Mouse (Mus musculus): Measurements from ENCODE around the gene Adam12.

DNA sequence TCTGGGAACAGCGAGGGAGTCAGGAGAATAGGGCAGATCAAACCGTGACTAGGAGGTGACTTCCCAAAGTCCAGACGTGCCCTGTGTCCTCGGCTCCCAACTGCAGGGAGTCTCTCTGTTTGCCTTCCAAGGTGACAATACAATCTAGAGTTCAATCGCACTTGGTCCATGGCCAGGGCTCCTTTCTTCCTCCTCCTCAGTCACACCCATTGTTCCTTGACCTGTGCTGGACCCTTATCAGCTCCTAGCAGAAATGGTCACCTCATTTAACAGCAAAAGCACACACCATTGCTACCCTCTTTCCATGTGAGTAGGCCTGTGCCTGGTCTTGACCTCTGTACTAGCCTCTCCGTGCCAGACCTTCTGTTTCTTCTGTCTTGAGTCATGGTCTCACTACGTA is 311.2 kb downstream of the Adam12 start:
- TF ChIP-seq POLR2A (IDR thresholded peaks at IDR 0.05; ENCODE audit: borderline replicate concordance, insufficient read depth, low read length) (no peak), CTCF (IDR thresholded peaks at IDR 0.05; ENCODE audit: borderline replicate concordance, insufficient read depth, low read depth, low read length) (no peak)

All from cerebellum, adult 2 months (tissue).